Mouse (Mus musculus) left cerebral cortex, adult 2 months (tissue): ENCODE measurements around the gene Cdhr4. TPM values are rescaled to one million over a fixed set of nuclear protein-coding genes. Genes with fewer than 3 reads are reported as not detected.

ENCODE experiments used
- DNase-seq, 2 experiments: peaks; one replicate each; pipeline ENCODE4 v3.0.0; 2021 to 2022; ENCODE audit warnings: low spot score in 2 of 2, mixed read lengths in 1 of 2; ENCODE audit errors: extremely low spot score in 1 of 2
- H3K27ac ChIP-seq: fragments of 200-600 bp; 2 replicates; pipeline ENCODE4 v1.8.1; 2022
- H3K4me3 ChIP-seq: fragments of 200-600 bp; 2 replicates; pipeline ENCODE4 v1.8.1; 2022
- CTCF ChIP-seq: fragments of 200-600 bp; IDR thresholded peaks from 2 replicates; pipeline ENCODE4 v1.8.1; 2022; ENCODE audit warnings: antibody characterized with exemption, mild to moderate bottlenecking, moderate library complexity
- intact Hi-C: fragments of 180-260 bp; cut with DNase I; formaldehyde crosslinking; loops from one replicate; pipeline ENCODE4 v1.15.1; 2025
- total RNA-seq, 2 experiments: library from RNA; stranded (reverse); gene quantifications; 2 replicates each; pipeline ENCODE4 v1.2.3; 2021

Cdhr4 gene
- total RNA-seq, 2 experiments from 2014 or later = 1.3 to 2.3 TPM

GRCm38 (mm10) chr9:107978815-107979214 lies 13.5 kb upstream of the Cdhr4 start:
- DNase-seq = no peak
- H3K27ac ChIP-seq = no peak overlapping the region
- intact Hi-C loops = no loop called here
- TF ChIP-seq CTCF = no peak
- no peak overlapping the region for H3K4me3 ChIP-seq

- no peak for DNase-seq
- no peak for TF ChIP-seq CTCF
- intact Hi-C loops = no loop called here
- Histone ChIP-seq H3K4me3 (no peak overlapping the region), H3K27ac (peak overlapping the region; percentile 83)
Observed at GRCm38 (mm10) chr9:107981684-107982605, 10.4 kb upstream of the Cdhr4 start.

GRCm38 (mm10) chr9:107982681-107983346 lies 9.5 kb upstream of the Cdhr4 start, which contains the start of gene Gm20661:
Gene Gm20661, plus strand, starts transcription at chr9:107983058.
- no peak for DNase-seq
- H3K27ac ChIP-seq = peak within 1 kb of the TSS; percentile 87
- 0 out of 2 replicates have a peak within 1 kb of the TSS, but pooled peaks have one; percentile 9 for H3K4me3 ChIP-seq
- intact Hi-C loops = no loop called here
- TF ChIP-seq CTCF = no peak

GRCm38 (mm10) chr9:107983421-107983890 lies 8.8 kb upstream of the Cdhr4 start:
- no peak for DNase-seq
- no peak for TF ChIP-seq CTCF
- Histone ChIP-seq H3K4me3 (no peak overlapping the region), H3K27ac (peak overlapping the region; percentile 87)
- intact Hi-C loops = no loop called here

- intact Hi-C loops = no loop called here
- peak overlapping the region; percentile 59 for H3K4me3 ChIP-seq
- DNase-seq = no peak
- TF ChIP-seq CTCF = no peak
- H3K27ac ChIP-seq = peak overlapping the region; percentile 87
Observed at GRCm38 (mm10) chr9:107984052-107984753, 8.1 kb upstream of the Cdhr4 start.

- H3K4me3 ChIP-seq = peak overlapping the region; percentile 59
- H3K27ac ChIP-seq = peak overlapping the region; percentile 87
- DNase-seq = no peak
- intact Hi-C loops = no loop called here
- TF ChIP-seq CTCF = no peak
Observed at GRCm38 (mm10) chr9:107984754-107985055, 7.6 kb upstream of the Cdhr4 start.

- TF ChIP-seq CTCF = no peak; the same call in none of the 2 replicates
Observed at GRCm38 (mm10) chr9:107985131-107986119, 6.9 kb upstream of the Cdhr4 start, which contains the start of gene Inka1. Gene Inka1, minus strand, starts transcription at chr9:107985879.

GRCm38 (mm10) chr9:107986376-107986775 lies 5.9 kb upstream of the Cdhr4 start:
- TF ChIP-seq CTCF = peak; percentile 87
- DNase-seq = peak; percentile 64 to 81
- Histone ChIP-seq H3K4me3 (peak overlapping the region; percentile 59), H3K27ac (no peak overlapping the region)
- intact Hi-C loops = loop anchor here (1.0 kb wide), 2 partner anchors 23 to 82 kb away; no protein-coding TSS in a partner anchor

More at GRCm38 (mm10) chr9:107985131-107986119, 6.9 kb upstream of the Cdhr4 start, which contains the start of gene Inka1:
- intact Hi-C loops = loop anchor here (1.0 kb wide), 2 partner anchors 22 to 81 kb away; no protein-coding TSS in a partner anchor
- Histone ChIP-seq H3K27ac (peak within 1 kb of the TSS; percentile 87), H3K4me3 (peak within 1 kb of the TSS; percentile 59)
- peak; percentile 75 to 77 for DNase-seq

GRCm38 (mm10) chr9:107987950-107988349 lies 4.3 kb upstream of the Cdhr4 start:
- Histone ChIP-seq H3K4me3 (no peak overlapping the region), H3K27ac (no peak overlapping the region)
- no peak for TF ChIP-seq CTCF
- intact Hi-C loops = no loop called here
- DNase-seq = no peak

- Histone ChIP-seq H3K4me3 (no peak overlapping the region), H3K27ac (no peak overlapping the region)
- TF ChIP-seq CTCF = no peak
- intact Hi-C loops = no loop called here
- DNase-seq = no peak
Observed at GRCm38 (mm10) chr9:107993013-107993412, 716 bp downstream of the Cdhr4 start.
